Mouse (Mus musculus) MEL (cell line): ENCODE data around the gene Cldn3. TPM values are rescaled to one million over a fixed set of nuclear protein-coding genes. Genes with fewer than 3 reads are reported as not detected.

Experiments
- DNase-seq: peaks from one replicate; pipeline ENCODE4 v3.0.0; 2011; ENCODE audit warnings: low read depth, low spot score
- H3K27ac ChIP-seq: 2 replicates; pipeline ENCODE4 v1.5.1; 2012; ENCODE audit warnings: low read depth, mild to moderate bottlenecking, control low read depth, low read length, moderate library complexity; ENCODE audit not compliant: control insufficient read depth
- H3K27me3 ChIP-seq, 2 experiments: fragments of 150-350 bp in 1 of 2; sonication (generic) in 1 of 2; 2 replicates each; pipeline ENCODE4 v1.6.1; 2012; ENCODE audit warnings: low read length in 2 of 2, mild to moderate bottlenecking in 2 of 2, improper control_type of control experiment in 1 of 2, moderate library complexity in 1 of 2; ENCODE audit not compliant: insufficient read depth in 2 of 2, control insufficient read depth in 1 of 2
- H3K36me3 ChIP-seq, 2 experiments: 2 replicates each; pipeline ENCODE4 v1.6.1; 2012 to 2014; ENCODE audit warnings: low read length in 2 of 2, improper control_type of control experiment in 1 of 2, inconsistent platforms in 1 of 2, mild to moderate bottlenecking in 1 of 2; ENCODE audit not compliant: insufficient read depth in 2 of 2, control insufficient read depth in 1 of 2
- H3K4me1 ChIP-seq, 2 experiments: fragments of 150-350 bp in 1 of 2; sonication (generic) in 1 of 2; 2 replicates each; pipeline ENCODE4 v1.6.1; 2012; ENCODE audit warnings: low read length in 2 of 2, improper control_type of control experiment in 1 of 2, mild to moderate bottlenecking in 1 of 2; ENCODE audit not compliant: insufficient read depth in 2 of 2, control insufficient read depth in 1 of 2
- H3K4me3 ChIP-seq, 2 experiments: fragments of 150-350 bp in 1 of 2; sonication (generic) in 1 of 2; 2 replicates each; pipeline ENCODE4 v1.5.1; 2012; ENCODE audit warnings: low read depth in 2 of 2, low read length in 2 of 2, mild to moderate bottlenecking in 2 of 2, moderate library complexity in 2 of 2, control low read depth in 1 of 2, improper control_type of control experiment in 1 of 2; ENCODE audit not compliant: control insufficient read depth in 1 of 2, insufficient read depth in 1 of 2
- H3K79me2 ChIP-seq: 2 replicates; pipeline ENCODE4 v1.6.1; 2012; ENCODE audit warnings: mild to moderate bottlenecking, low read length, moderate library complexity; ENCODE audit not compliant: control insufficient read depth, poor library complexity, insufficient read depth
- H3K9ac ChIP-seq: 2 replicates; pipeline ENCODE4 v1.6.1; 2012; ENCODE audit warnings: low read depth, mild to moderate bottlenecking, control low read depth, low read length, moderate library complexity; ENCODE audit not compliant: control insufficient read depth, poor library complexity, severe bottlenecking
- H3K9me3 ChIP-seq: fragments of 150-350 bp; sonication (generic); replicated peaks from 2 replicates; pipeline ENCODE4 v1.6.1; 2012; ENCODE audit warnings: mild to moderate bottlenecking, low read length, improper control_type of control experiment, moderate library complexity; ENCODE audit not compliant: insufficient read depth
- BHLHE40 ChIP-seq: IDR thresholded peaks from 2 replicates; pipeline ENCODE4 v1.6.1; 2012; ENCODE audit warnings: low read depth, mild to moderate bottlenecking, inconsistent platforms, low read length, improper control_type of control experiment, borderline replicate concordance
- CTCF ChIP-seq, 3 experiments: IDR thresholded peaks in 2 of 3; conservative IDR thresholded peaks in 1 of 3; 2 replicates each; pipeline ENCODE4 v1.5.1; 2011 to 2012; ENCODE audit warnings: low read length in 3 of 3, low read depth in 2 of 3, mild to moderate bottlenecking in 2 of 3, improper control_type of control experiment in 1 of 3, inconsistent platforms in 1 of 3, mixed read lengths in 1 of 3, moderate library complexity in 1 of 3; ENCODE audit not compliant: control insufficient read depth in 1 of 3, insufficient read depth in 1 of 3, poor library complexity in 1 of 3, severe bottlenecking in 1 of 3
- ELF1 ChIP-seq: IDR thresholded peaks from 2 replicates; pipeline ENCODE4 v1.6.1; 2014; ENCODE audit warnings: low read depth, mild to moderate bottlenecking, inconsistent platforms, low read length, improper control_type of control experiment, moderate library complexity
- EP300 ChIP-seq, 2 experiments: IDR thresholded peaks; 2 replicates each; pipeline ENCODE4 v1.6.1; 2011; ENCODE audit warnings: improper control_type of control experiment in 2 of 2, low read length in 2 of 2, low read depth in 1 of 2, mild to moderate bottlenecking in 1 of 2
- ETS1 ChIP-seq: IDR thresholded peaks from 2 replicates; pipeline ENCODE4 v1.6.1; 2012; ENCODE audit warnings: low read depth, mild to moderate bottlenecking, inconsistent platforms, low read length, improper control_type of control experiment, moderate library complexity
- GATA1 ChIP-seq: IDR thresholded peaks from 2 replicates; pipeline ENCODE4 v1.6.1; 2011; ENCODE audit warnings: low read depth, low read length, improper control_type of control experiment
- HCFC1 ChIP-seq: IDR thresholded peaks from 2 replicates; pipeline ENCODE4 v1.6.1; 2012; ENCODE audit warnings: low read depth, mild to moderate bottlenecking, inconsistent platforms, low read length, improper control_type of control experiment, moderate library complexity
- KAT2A ChIP-seq: conservative IDR thresholded peaks from 2 replicates; pipeline ENCODE4 v1.6.1; 2012; ENCODE audit warnings: low read depth, low read length, improper control_type of control experiment, inconsistent platforms
- MAX ChIP-seq: IDR thresholded peaks from 2 replicates; pipeline ENCODE4 v1.6.1; 2011; ENCODE audit warnings: low read length, improper control_type of control experiment
- MAZ ChIP-seq: IDR thresholded peaks from 2 replicates; pipeline ENCODE4 v1.6.1; 2012; ENCODE audit warnings: low read depth, mild to moderate bottlenecking, inconsistent platforms, low read length, improper control_type of control experiment
- MEF2A ChIP-seq: IDR thresholded peaks from 2 replicates; pipeline ENCODE4 v1.6.1; 2014; ENCODE audit warnings: low read depth, mild to moderate bottlenecking, inconsistent platforms, low read length, improper control_type of control experiment; ENCODE audit not compliant: poor library complexity, insufficient replicate concordance, severe bottlenecking; ENCODE audit errors: extremely low read depth
- MYC ChIP-seq: IDR thresholded peaks from 2 replicates; pipeline ENCODE4 v1.6.1; 2011; ENCODE audit warnings: low read depth, mild to moderate bottlenecking, low read length, improper control_type of control experiment, moderate library complexity
- NELFE ChIP-seq: IDR thresholded peaks from 2 replicates; pipeline ENCODE4 v1.6.1; 2011; ENCODE audit warnings: low read depth, low read length, improper control_type of control experiment
- NRF1 ChIP-seq: IDR thresholded peaks from 2 replicates; pipeline ENCODE4 v1.6.1; 2014; ENCODE audit warnings: low read depth, mild to moderate bottlenecking, inconsistent platforms, low read length, improper control_type of control experiment, moderate library complexity; ENCODE audit not compliant: poor library complexity, insufficient read depth, severe bottlenecking
- POLR2AphosphoS2 ChIP-seq: IDR thresholded peaks from 2 replicates; pipeline ENCODE4 v1.6.1; 2011; ENCODE audit warnings: low read length, improper control_type of control experiment
- RAD21 ChIP-seq: IDR thresholded peaks from 2 replicates; pipeline ENCODE4 v1.6.1; 2011; ENCODE audit warnings: mild to moderate bottlenecking, low read depth, low read length, improper control_type of control experiment
- SMC3 ChIP-seq: IDR thresholded peaks from 2 replicates; pipeline ENCODE4 v1.6.1; 2011; ENCODE audit warnings: low read depth, low read length, improper control_type of control experiment
- TAL1 ChIP-seq: IDR thresholded peaks from 2 replicates; pipeline ENCODE4 v1.6.1; 2012; ENCODE audit warnings: mild to moderate bottlenecking, inconsistent platforms, low read length, moderate library complexity, mixed read lengths
- TBP ChIP-seq: IDR thresholded peaks from 2 replicates; pipeline ENCODE4 v1.8.0; 2011; ENCODE audit warnings: low read depth, low read length, improper control_type of control experiment
- TCF12 ChIP-seq: IDR thresholded peaks from 2 replicates; pipeline ENCODE4 v1.6.1; 2014; ENCODE audit warnings: low read depth, mild to moderate bottlenecking, inconsistent platforms, low read length, improper control_type of control experiment, moderate library complexity
- UBTF ChIP-seq: IDR thresholded peaks from 2 replicates; pipeline ENCODE4 v1.6.1; 2012; ENCODE audit warnings: low read depth, mild to moderate bottlenecking, inconsistent platforms, low read length, improper control_type of control experiment, moderate library complexity, borderline replicate concordance; ENCODE audit not compliant: insufficient read depth
- USF1 ChIP-seq: IDR thresholded peaks from 2 replicates; pipeline ENCODE4 v1.6.1; 2014; ENCODE audit warnings: low read depth, mild to moderate bottlenecking, inconsistent platforms, low read length, improper control_type of control experiment, moderate library complexity
- USF2 ChIP-seq, 2 experiments: IDR thresholded peaks; 2 replicates each; pipeline ENCODE4 v1.6.1; 2011 to 2012; ENCODE audit warnings: improper control_type of control experiment in 2 of 2, low read length in 2 of 2, borderline replicate concordance in 1 of 2, inconsistent platforms in 1 of 2, low read depth in 1 of 2, mild to moderate bottlenecking in 1 of 2; ENCODE audit not compliant: insufficient read depth in 1 of 2
- ZC3H11A ChIP-seq: IDR thresholded peaks from 2 replicates; pipeline ENCODE4 v1.6.1; 2012; ENCODE audit warnings: low read depth, mild to moderate bottlenecking, inconsistent platforms, low read length, improper control_type of control experiment
- ZMIZ1 ChIP-seq: IDR thresholded peaks from 2 replicates; pipeline ENCODE4 v1.6.1; 2012; ENCODE audit warnings: low read depth, mild to moderate bottlenecking, inconsistent platforms, low read length, improper control_type of control experiment, moderate library complexity
- polyA plus RNA-seq, 2 experiments: library from polyadenylated mRNA; stranded (reverse) in 1 of 2; unstranded in 1 of 2; fragments of >175 nt in 1 of 2; fragments of >200 nt in 1 of 2; gene quantifications; 2 replicates each; pipeline versions ENCODE4 v1.2.1 to v1.2.4; 2012; ENCODE audit warnings: low replicate concordance in 2 of 2, low read depth in 1 of 2; ENCODE audit not compliant: insufficient read length in 2 of 2, insufficient read depth in 1 of 2, missing spikeins in 1 of 2
- total RNA-seq: library from RNA; depleted of rRNA; stranded (reverse); fragments of 300-350 nt; gene quantifications from 2 replicates; pipeline ENCODE4 v1.2.3, GENCODE M21; 2012

Cldn3 gene
- total and polyA plus RNA-seq, 3 experiments = 1.1 TPM; not detected in 2

GRCm38 (mm10) chr5:135007802-135008571 is 22.0 kb downstream of the Cldn3 start:
- TF ChIP-seq CTCF (IDR thresholded peaks at IDR 0.05 in 2 of 3, conservative IDR thresholded peaks at IDR 0.05 in 1 of 3; ENCODE audit: control insufficient read depth in 1 of 3, insufficient read depth in 1 of 3, low read depth in 2 of 3, low read length in 3 of 3, poor library complexity in 1 of 3, severe bottlenecking in 1 of 3) (peak; percentile 34 to 53 (median 36); a peak in 5 of 6 replicates), SMC3 (peak; percentile 27), ETS1 (no peak)
- no peak for DNase-seq
- Histone ChIP-seq H3K79me2 (peaks cover 5% of the 10 kb centered on the region; the same call in 1 of the 2 replicates), H3K9me3 (no peaks in the 10 kb centered on the region), H3K4me1 (peaks cover 2 to 14% of the 10 kb centered on the region in 2 experiments; a peak in 3 of 4 replicates), H3K27ac (peak overlapping the region; percentile 74), H3K4me3 (peak overlapping the region; percentile 61 to 80), H3K9ac (peak overlapping the region; percentile 83), H3K36me3 (peaks cover 0 to 3% of the 10 kb centered on the region in 2 experiments; a peak in 2 of 4 replicates), H3K27me3 (peaks cover 6 to 8% of the 10 kb centered on the region in 2 experiments; a peak in 3 of 4 replicates)

DNA sequence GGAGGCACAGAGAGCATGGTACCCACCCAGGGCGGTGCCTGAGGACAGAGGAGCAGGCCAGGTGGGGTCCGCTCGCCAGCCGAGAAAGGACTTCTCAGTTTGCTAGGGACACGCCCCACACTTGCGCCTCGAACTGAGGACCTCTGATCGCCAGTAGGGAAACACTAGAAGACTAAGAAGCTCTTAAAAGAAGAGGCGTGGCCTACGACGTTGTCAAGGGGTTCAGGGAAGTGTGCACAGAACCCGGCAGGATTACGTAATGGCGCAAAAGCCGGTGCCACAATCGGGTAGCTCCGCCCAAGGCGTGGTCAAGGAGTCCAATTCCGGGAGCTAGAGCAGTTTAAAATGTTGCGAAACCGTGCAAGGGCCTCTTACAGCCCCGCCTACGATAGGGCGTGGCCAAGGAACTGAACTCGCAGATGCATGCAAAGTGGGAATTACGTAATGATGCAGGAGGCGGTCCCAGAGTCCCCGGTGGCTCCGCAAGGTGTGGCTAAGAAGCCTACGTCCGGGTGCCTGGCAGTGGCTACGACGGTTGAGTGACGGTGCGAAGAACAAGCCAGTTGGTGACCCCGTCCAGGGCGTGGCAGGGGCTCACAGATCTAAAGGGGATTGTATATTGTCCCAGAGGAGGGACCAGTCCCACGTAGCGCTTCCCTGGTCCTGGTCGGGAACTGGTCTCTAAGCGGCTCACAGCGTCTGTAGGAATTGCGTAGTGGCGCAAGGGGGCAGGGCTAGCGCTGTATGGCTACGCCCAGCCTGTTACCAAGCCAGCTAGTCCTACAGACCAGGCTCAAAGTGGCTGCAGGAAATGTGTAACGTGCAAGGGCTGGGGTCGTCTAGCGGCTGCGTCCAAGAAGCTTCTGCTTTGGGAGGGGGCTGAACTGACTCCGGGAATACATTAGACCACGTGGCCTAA is 22.9 kb downstream of the Cldn3 start, which contains the start of gene Abhd11:
Gene Abhd11 (plus strand): TSS at position 482 of the 919 bp plus-strand sequence.
- H3K9me3 ChIP-seq = no peaks in the 10 kb centered on the region
- H3K36me3 ChIP-seq = peaks cover 0 to 3% of the 10 kb centered on the region in 2 experiments; a peak in 2 of 4 replicates
- H3K79me2 ChIP-seq = peaks cover 5% of the 10 kb centered on the region; the same call in 1 of the 2 replicates
- peak within 1 kb of the TSS; percentile 85 to 97 for H3K4me3 ChIP-seq
- peak within 1 kb of the TSS; percentile 93 for H3K9ac ChIP-seq
- peaks cover 6% of the 10 kb centered on the region in 2 experiments; a peak in 3 of 4 replicates for H3K27me3 ChIP-seq
- DNase-seq = peak; percentile 100
- peak within 1 kb of the TSS; percentile 92 for H3K27ac ChIP-seq
- peaks cover 2 to 14% of the 10 kb centered on the region in 2 experiments; a peak in 3 of 4 replicates for H3K4me1 ChIP-seq
- TF ChIP-seq TBP = peak; percentile 64; the same call in 1 of the 2 replicates
- TF ChIP-seq ZMIZ1 = peak; percentile 93
- 0 out of 2 replicates have a peak, but pooled peaks have one; percentile 13 for TF ChIP-seq MEF2A
- TF ChIP-seq MAX = peak; percentile 68
- peak; percentile 73 for TF ChIP-seq MYC
- TF ChIP-seq ELF1 = peak; percentile 83
- TF ChIP-seq ZC3H11A = no peak
- TF ChIP-seq NRF1 = 0 out of 2 replicates have a peak, but pooled peaks have one; percentile 4
- peak; percentile 72 for TF ChIP-seq POLR2AphosphoS2
- TF ChIP-seq EP300 (IDR thresholded peaks at IDR 0.05; ENCODE audit: low read depth in 1 of 2, low read length in 2 of 2) = no peak; a peak in 1 of 4 replicates
- no peak for TF ChIP-seq TCF12
- TF ChIP-seq GATA1 = no peak
- TF ChIP-seq RAD21 = no peak
- peak in 1 of 2 experiments; percentile 47; a peak in 1 of 4 replicates for TF ChIP-seq USF2 (IDR thresholded peaks at IDR 0.05; ENCODE audit: borderline replicate concordance in 1 of 2, insufficient read depth in 1 of 2, low read depth in 1 of 2, low read length in 2 of 2)
- no peak for TF ChIP-seq UBTF
- peak; percentile 59; the same call in 1 of the 2 replicates for TF ChIP-seq MAZ
- TF ChIP-seq BHLHE40 = peak; percentile 37; the same call in 1 of the 2 replicates
- TF ChIP-seq USF1 = peak; percentile 92
- peak; percentile 59 for TF ChIP-seq HCFC1
- no peak for TF ChIP-seq KAT2A
- no peak for TF ChIP-seq TAL1
- TF ChIP-seq NELFE = peak; percentile 56
